Mouse (Mus musculus): ENCODE data around the gene Slirp. TPM values are rescaled to one million over a fixed set of nuclear protein-coding genes. Genes with fewer than 3 reads are reported as not detected.

Slirp gene
- polyA plus RNA-seq, 1 experiment from 2014 or later, result 294 TPM

DNA sequence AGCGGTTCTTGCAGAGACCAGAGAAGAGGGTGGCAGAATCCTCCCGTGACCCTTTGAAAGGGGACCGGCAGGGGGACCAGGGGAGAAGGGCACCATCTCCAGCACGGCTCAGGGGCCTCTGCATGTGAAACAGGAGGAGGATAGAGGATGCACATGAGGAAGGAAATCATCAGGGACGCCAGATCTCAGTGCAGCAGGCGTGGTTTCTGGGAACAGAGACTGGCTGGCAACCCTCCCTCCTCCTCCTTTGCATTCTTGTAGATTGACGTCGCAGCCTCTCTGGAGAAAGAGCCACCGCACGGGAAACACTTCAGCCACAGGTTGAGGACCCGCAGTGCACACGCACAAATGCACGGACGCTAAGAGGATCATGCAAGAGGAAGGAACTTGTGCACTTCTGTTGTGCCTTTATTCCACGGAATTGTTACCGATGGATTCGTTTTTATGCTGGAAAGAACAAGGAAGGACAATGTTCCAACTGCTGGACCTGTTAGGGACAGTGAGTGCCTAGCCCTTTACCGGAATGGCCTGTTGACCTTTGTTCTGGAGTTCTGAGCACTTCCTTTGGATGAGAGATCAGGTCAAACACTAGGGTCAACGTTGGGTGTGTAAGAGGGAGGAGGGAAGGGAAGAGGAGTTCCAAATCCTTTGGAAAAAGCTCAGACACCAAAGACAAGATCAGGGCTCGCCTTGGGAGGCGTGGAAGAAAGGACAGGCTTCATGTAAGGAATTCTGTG lies 35.7 kb upstream of the Slirp start:
- WGBS, result 54% methylated on average over 21 of the region's 21 CpGs

DNA sequence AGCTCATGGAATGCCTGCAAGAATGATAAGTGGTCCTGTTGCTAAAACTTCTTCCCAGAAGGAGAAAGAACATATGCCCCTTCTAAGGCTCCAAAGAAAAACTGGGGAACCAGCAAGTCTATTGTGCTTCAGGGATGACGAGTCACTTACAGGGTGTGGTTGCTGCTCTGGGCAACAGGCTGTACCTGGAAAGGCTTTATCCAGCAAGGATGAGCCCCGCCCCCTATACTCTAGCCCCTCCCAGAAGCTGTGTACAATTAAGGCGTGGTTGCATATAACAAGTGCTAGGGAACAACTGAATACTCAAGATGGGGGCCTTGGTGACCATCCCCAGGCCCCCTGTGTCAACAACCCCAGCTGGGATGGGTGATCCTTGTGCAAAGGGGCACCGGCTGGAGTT lies 34.6 kb upstream of the Slirp start:
- H3K9me3 ChIP-seq (ENCODE audit: control insufficient read depth, low read length), result no peaks in the 10 kb centered on the region
- 0 out of 2 replicates have a peak, but pooled peaks cover 1% of the 10 kb centered on the region for H3K4me1 ChIP-seq (replicated peaks; ENCODE audit: control insufficient read depth, insufficient read depth, low read length)
- DNase-seq (ENCODE audit: low spot score) (no peak), ATAC-seq (replicated peaks; ENCODE audit: low FRiP score) (no peak)
- H3K4me3 ChIP-seq (ENCODE audit: low read depth, low read length), result no peak overlapping the region
- H3K9ac ChIP-seq (ENCODE audit: low read length), result no peak overlapping the region
- WGBS, result 83% methylated on average over 4 of the region's 4 CpGs
- H3K27me3 ChIP-seq (ENCODE audit: control insufficient read depth, insufficient read depth, low read length), result no peaks in the 10 kb centered on the region
- H3K36me3 ChIP-seq (ENCODE audit: control insufficient read depth, insufficient read depth, low read length), result no peaks in the 10 kb centered on the region
- no peak overlapping the region for H3K4me2 ChIP-seq (ENCODE audit: low read depth, low read length, severe bottlenecking)
- no peak overlapping the region for H3K27ac ChIP-seq (ENCODE audit: low read depth, low read length)

More for the DNA sequence above, 35.7 kb upstream of the Slirp start:
- no peak overlapping the region for H3K27ac ChIP-seq (ENCODE audit: low read depth, low read length)
- DNase-seq (ENCODE audit: low spot score) (peak; percentile 60), ATAC-seq (replicated peaks; ENCODE audit: low FRiP score) (0 out of 2 replicates have a peak, but pooled peaks have one; percentile 39)
- H3K4me3 ChIP-seq (ENCODE audit: low read depth, low read length), result no peak overlapping the region
- no peak overlapping the region for H3K9ac ChIP-seq (ENCODE audit: low read length)
- H3K27me3 ChIP-seq (ENCODE audit: control insufficient read depth, insufficient read depth, low read length), result no peaks in the 10 kb centered on the region
- H3K9me3 ChIP-seq (ENCODE audit: control insufficient read depth, low read length), result no peaks in the 10 kb centered on the region
- no peak overlapping the region for H3K4me2 ChIP-seq (ENCODE audit: low read depth, low read length, severe bottlenecking)
- 0 out of 2 replicates have a peak, but pooled peaks cover 1% of the 10 kb centered on the region for H3K4me1 ChIP-seq (replicated peaks; ENCODE audit: control insufficient read depth, insufficient read depth, low read length)
- H3K36me3 ChIP-seq (ENCODE audit: control insufficient read depth, insufficient read depth, low read length), result no peaks in the 10 kb centered on the region

DNA sequence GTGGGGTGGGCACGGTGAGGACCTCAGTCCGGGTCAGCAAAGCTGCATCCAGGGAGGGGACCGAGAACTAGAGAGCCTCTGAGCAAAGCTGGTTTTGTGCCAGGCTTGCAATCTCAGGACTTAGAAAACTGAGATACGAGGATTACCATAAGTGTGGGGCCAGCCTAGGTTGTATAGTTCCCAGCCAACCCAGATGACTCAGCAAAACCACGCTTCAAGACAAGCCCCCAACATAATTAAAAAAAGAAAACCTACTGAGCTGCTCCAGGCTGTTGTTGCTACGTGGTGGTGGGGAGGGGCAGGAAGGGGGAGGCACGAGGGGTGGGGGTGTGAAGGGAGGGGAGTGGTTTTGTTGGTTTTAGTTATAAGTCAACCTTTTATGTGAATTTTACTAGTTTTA lies 32.7 kb upstream of the Slirp start:
- no peak overlapping the region for H3K9ac ChIP-seq (ENCODE audit: low read length)
- H3K9me3 ChIP-seq (ENCODE audit: control insufficient read depth, low read length), result no peaks in the 10 kb centered on the region
- no peak overlapping the region for H3K4me2 ChIP-seq (ENCODE audit: low read depth, low read length, severe bottlenecking)
- no peak overlapping the region for H3K4me3 ChIP-seq (ENCODE audit: low read depth, low read length)
- 0 out of 2 replicates have a peak, but pooled peaks cover 1% of the 10 kb centered on the region for H3K4me1 ChIP-seq (replicated peaks; ENCODE audit: control insufficient read depth, insufficient read depth, low read length)
- DNase-seq (ENCODE audit: low spot score), result no peak
- no peak overlapping the region for H3K27ac ChIP-seq (ENCODE audit: low read depth, low read length)
- WGBS, result 60% methylated on average over 7 of the region's 7 CpGs
- H3K27me3 ChIP-seq (ENCODE audit: control insufficient read depth, insufficient read depth, low read length), result no peaks in the 10 kb centered on the region
- no peaks in the 10 kb centered on the region for H3K36me3 ChIP-seq (ENCODE audit: control insufficient read depth, insufficient read depth, low read length)
- no peak for ATAC-seq (replicated peaks; ENCODE audit: low FRiP score)

DNA sequence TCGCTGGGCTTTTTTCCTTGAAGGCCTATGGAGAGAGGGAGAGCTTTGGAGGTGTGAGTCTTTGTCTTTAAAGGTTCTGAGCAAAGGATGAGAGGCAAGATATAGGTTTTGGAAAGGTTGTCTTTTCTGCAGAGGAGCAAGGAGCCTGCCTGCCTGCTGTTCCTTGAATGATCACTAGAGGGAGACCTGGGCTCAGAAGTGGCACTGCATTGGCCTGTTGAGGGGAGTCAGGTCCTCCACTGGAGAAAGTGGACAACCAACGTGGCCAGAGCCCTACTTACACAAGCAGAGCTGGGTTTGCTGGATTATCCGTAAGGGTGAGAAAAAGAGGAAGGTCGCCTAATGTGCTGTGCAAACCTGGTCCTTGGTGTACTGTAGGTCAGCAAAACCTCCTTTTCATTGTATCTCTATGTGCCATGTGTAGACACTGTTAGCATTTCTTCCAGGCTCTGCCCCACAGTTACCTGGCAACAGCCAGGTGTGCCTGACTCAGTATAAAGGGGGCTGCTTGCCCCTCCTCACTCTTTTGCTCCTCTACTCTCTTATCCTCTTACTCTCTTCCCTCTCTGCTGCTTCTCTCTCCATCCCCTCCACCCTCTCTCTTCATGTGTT lies 30.4 kb upstream of the Slirp start:
- Histone ChIP-seq H3K36me3 (ENCODE audit: control insufficient read depth, insufficient read depth, low read length) (no peaks in the 10 kb centered on the region), H3K27ac (ENCODE audit: low read depth, low read length) (no peak overlapping the region), H3K9me3 (ENCODE audit: control insufficient read depth, low read length) (no peaks in the 10 kb centered on the region), H3K27me3 (ENCODE audit: control insufficient read depth, insufficient read depth, low read length) (no peaks in the 10 kb centered on the region), H3K4me1 (replicated peaks; ENCODE audit: control insufficient read depth, insufficient read depth, low read length) (no peaks in the 10 kb centered on the region), H3K4me3 (ENCODE audit: low read depth, low read length) (no peak overlapping the region), H3K4me2 (ENCODE audit: low read depth, low read length, severe bottlenecking) (no peak overlapping the region), H3K9ac (ENCODE audit: low read length) (no peak overlapping the region)
- peak; percentile 81 for DNase-seq (ENCODE audit: low spot score)
- WGBS, result 22% methylated on average over 4 of the region's 4 CpGs
- ATAC-seq (replicated peaks; ENCODE audit: low FRiP score), result peak; percentile 68

DNA sequence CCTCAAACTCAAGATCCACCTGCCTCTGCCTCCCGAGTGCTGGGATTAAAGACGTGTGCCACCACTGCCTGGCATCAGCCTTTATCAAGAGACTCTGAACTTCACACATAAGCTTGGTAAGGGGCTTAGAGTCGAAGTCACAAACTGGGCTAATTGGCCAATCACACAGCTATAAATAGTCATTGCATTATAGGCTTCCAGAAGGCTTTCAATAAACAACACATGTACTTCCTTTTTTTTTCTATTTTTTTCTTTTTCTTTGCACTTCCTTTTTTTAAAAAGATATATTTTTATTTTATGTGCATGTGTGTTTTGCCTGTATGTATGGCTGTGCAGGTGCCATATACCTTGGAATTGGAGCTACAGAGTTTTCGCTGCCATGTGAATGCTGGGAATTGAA lies 28.3 kb upstream of the Slirp start:
- no peak for ATAC-seq (replicated peaks; ENCODE audit: low FRiP score)
- Histone ChIP-seq H3K36me3 (ENCODE audit: control insufficient read depth, insufficient read depth, low read length) (no peaks in the 10 kb centered on the region), H3K27ac (ENCODE audit: low read depth, low read length) (no peak overlapping the region), H3K4me2 (ENCODE audit: low read depth, low read length, severe bottlenecking) (no peak overlapping the region), H3K27me3 (ENCODE audit: control insufficient read depth, insufficient read depth, low read length) (no peaks in the 10 kb centered on the region), H3K4me3 (ENCODE audit: low read depth, low read length) (no peak overlapping the region), H3K4me1 (replicated peaks; ENCODE audit: control insufficient read depth, insufficient read depth, low read length) (no peaks in the 10 kb centered on the region; the same call in 1 of the 2 replicates), H3K9ac (ENCODE audit: low read length) (no peak overlapping the region), H3K9me3 (ENCODE audit: control insufficient read depth, low read length) (no peaks in the 10 kb centered on the region)
- 86% methylated on average over 4 of the region's 4 CpGs for WGBS
- no peak for DNase-seq (ENCODE audit: low spot score)

DNA sequence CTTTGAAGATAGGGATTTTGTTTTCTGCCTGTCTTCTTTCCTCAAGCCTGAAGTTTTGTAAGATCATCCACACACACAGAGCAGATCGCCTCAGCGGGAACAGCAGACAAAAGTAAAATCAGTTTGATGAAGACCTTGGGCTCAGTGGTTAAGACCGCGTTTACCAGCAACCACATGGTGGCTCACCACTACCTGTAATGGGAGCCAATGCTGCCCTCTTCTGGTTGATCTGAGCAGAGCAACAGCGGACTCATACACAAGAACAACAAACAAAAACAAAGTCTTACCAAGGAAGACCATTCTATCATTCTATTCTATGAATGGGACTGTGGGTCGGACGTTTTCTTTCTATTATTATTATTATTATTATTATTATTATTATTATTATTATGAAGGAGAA lies 27.0 kb upstream of the Slirp start:
- no peaks in the 10 kb centered on the region for H3K9me3 ChIP-seq (ENCODE audit: control insufficient read depth, low read length)
- DNase-seq (ENCODE audit: low spot score), result peak; percentile 78
- H3K27me3 ChIP-seq (ENCODE audit: control insufficient read depth, insufficient read depth, low read length), result no peaks in the 10 kb centered on the region
- no peak overlapping the region for H3K4me2 ChIP-seq (ENCODE audit: low read depth, low read length, severe bottlenecking)
- no peak overlapping the region for H3K27ac ChIP-seq (ENCODE audit: low read depth, low read length)
- no peak overlapping the region for H3K4me3 ChIP-seq (ENCODE audit: low read depth, low read length)
- H3K9ac ChIP-seq (ENCODE audit: low read length), result no peak overlapping the region
- H3K36me3 ChIP-seq (ENCODE audit: control insufficient read depth, insufficient read depth, low read length), result no peaks in the 10 kb centered on the region
- 40% methylated on average over 7 of the region's 7 CpGs for WGBS
- no peaks in the 10 kb centered on the region; the same call in 1 of the 2 replicates for H3K4me1 ChIP-seq (replicated peaks; ENCODE audit: control insufficient read depth, insufficient read depth, low read length)
- ATAC-seq (replicated peaks; ENCODE audit: low FRiP score), result no peak

DNA sequence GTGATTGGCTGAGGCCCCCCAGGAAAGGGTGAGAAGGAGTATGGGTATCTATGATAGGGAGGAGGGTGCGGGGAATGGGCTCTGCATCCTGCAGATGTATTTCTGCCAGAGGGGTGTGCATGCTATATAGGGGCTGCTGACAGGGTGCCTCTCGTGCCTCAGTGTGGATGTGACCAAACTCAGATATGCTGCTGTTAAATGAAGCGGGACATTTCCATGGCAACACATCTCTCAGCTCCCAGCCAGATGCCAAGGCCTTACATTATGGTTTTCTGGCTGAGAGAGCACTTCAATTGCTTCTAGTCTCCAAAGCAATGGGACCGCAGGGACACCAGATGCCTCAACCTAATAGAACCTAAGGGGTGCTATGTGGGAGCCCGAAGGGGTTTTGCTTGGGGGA lies 24.8 kb upstream of the Slirp start:
- Histone ChIP-seq H3K27ac (ENCODE audit: low read depth, low read length) (peak overlapping the region; percentile 68; the same call in 1 of the 2 replicates), H3K4me1 (replicated peaks; ENCODE audit: control insufficient read depth, insufficient read depth, low read length) (no peaks in the 10 kb centered on the region; the same call in 1 of the 2 replicates), H3K27me3 (ENCODE audit: control insufficient read depth, insufficient read depth, low read length) (no peaks in the 10 kb centered on the region), H3K36me3 (ENCODE audit: control insufficient read depth, insufficient read depth, low read length) (no peaks in the 10 kb centered on the region; the same call in 1 of the 2 replicates), H3K4me2 (ENCODE audit: low read depth, low read length, severe bottlenecking) (no peak overlapping the region), H3K9ac (ENCODE audit: low read length) (no peak overlapping the region), H3K4me3 (ENCODE audit: low read depth, low read length) (no peak overlapping the region), H3K9me3 (ENCODE audit: control insufficient read depth, low read length) (no peaks in the 10 kb centered on the region)
- DNase-seq (ENCODE audit: low spot score), result peak; percentile 56
- 48% methylated on average over 5 of the region's 5 CpGs for WGBS
- ATAC-seq (replicated peaks; ENCODE audit: low FRiP score), result peak; percentile 79

DNA sequence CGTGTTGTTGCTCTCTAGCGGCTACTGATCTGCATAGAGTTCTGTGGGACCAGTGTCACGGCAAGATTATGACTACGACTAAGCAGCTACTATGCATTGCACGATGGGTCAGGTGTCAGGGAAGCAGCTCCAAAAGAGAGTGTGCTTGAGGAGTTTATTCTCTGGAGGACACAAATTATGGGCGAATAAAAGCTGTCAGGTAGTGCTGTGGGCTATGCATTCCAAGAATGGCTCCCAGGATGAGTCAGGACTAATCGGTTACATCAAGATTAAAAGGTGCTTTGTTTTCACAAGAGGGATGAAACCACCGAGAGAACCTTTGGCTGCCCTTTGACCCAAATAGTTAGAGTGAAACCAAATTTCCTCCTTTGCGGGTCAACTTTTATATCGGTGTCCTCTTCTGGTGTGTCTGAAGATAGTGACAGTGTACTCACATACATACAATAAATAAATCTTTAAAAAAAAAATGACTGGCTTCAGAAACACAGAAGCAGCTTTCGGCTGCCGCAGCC lies 23.7 kb upstream of the Slirp start:
- no peak overlapping the region for H3K4me2 ChIP-seq (ENCODE audit: low read depth, low read length, severe bottlenecking)
- peak overlapping the region; percentile 68; the same call in 1 of the 2 replicates for H3K27ac ChIP-seq (ENCODE audit: low read depth, low read length)
- WGBS, result 80% methylated on average over 12 of the region's 12 CpGs

More for the DNA sequence above, 23.7 kb upstream of the Slirp start:
- Histone ChIP-seq H3K9ac (ENCODE audit: low read length) (no peak overlapping the region), H3K9me3 (ENCODE audit: control insufficient read depth, low read length) (no peaks in the 10 kb centered on the region), H3K4me1 (replicated peaks; ENCODE audit: control insufficient read depth, insufficient read depth, low read length) (no peaks in the 10 kb centered on the region; the same call in 1 of the 2 replicates), H3K4me3 (ENCODE audit: low read depth, low read length) (no peak overlapping the region), H3K36me3 (ENCODE audit: control insufficient read depth, insufficient read depth, low read length) (no peaks in the 10 kb centered on the region; the same call in 1 of the 2 replicates), H3K27me3 (ENCODE audit: control insufficient read depth, insufficient read depth, low read length) (no peaks in the 10 kb centered on the region)
- ATAC-seq (replicated peaks; ENCODE audit: low FRiP score) (no peak), DNase-seq (ENCODE audit: low spot score) (no peak)
